Mouse (Mus musculus) lung, postnatal 10 days (tissue): ENCODE data around the gene Nexmif.
A peak's percentile ranks its signal among the peaks of the same experiment; 100 is the strongest.
"Not testable (repeated sequence)": the region's sequence is repeated elsewhere in the genome, so short reads cannot be mapped to it uniquely, and the experiment has no call there.

Experiments
- DNase-seq: peaks from one replicate; pipeline ENCODE4 v3.0.0; 2021

Gene Nexmif

GRCm38 (mm10) chrX:104200736-104201591 lies at the start of gene Nexmif:
Gene Nexmif (minus strand): TSS chrX:104201185.
- peak; percentile 18 for DNase-seq

GRCm38 (mm10) chrX:104208701-104209100 lies 7.7 kb upstream of the Nexmif start:
- peak; percentile 13 for DNase-seq

GRCm38 (mm10) chrX:104201592-104202139 lies 681 bp upstream of the Nexmif start:
- no peak for DNase-seq

GRCm38 (mm10) chrX:104200388-104200735 lies 623 bp downstream of the Nexmif start:
- DNase-seq = peak; percentile 20

GRCm38 (mm10) chrX:104199611-104200387 lies 1.2 kb downstream of the Nexmif start:
- DNase-seq = peak; percentile 44

GRCm38 (mm10) chrX:104199070-104199469 lies 1.9 kb downstream of the Nexmif start:
- DNase-seq = no peak

- no peak for DNase-seq
Measured at GRCm38 (mm10) chrX:104196561-104196960, 4.4 kb downstream of the Nexmif start.

- DNase-seq = peak; percentile 57
Measured at GRCm38 (mm10) chrX:104179257-104179656, 21.7 kb downstream of the Nexmif start.

- DNase-seq = no peak
Measured at GRCm38 (mm10) chrX:104150072-104150471, 50.9 kb downstream of the Nexmif start.

GRCm38 (mm10) chrX:104115266-104115665 lies 85.7 kb downstream of the Nexmif start:
- DNase-seq = not testable (repeated sequence)

GRCm38 (mm10) chrX:104114596-104114995 lies 86.4 kb downstream of the Nexmif start:
- no peak for DNase-seq

GRCm38 (mm10) chrX:104054848-104055247 lies 146.1 kb downstream of the Nexmif start:
- DNase-seq = no peak

GRCm38 (mm10) chrX:104040276-104040675 lies 160.7 kb downstream of the Nexmif start:
- no peak for DNase-seq

- no peak for DNase-seq
Measured at GRCm38 (mm10) chrX:104033843-104034242, 167.1 kb downstream of the Nexmif start.

- DNase-seq = peak; percentile 16
Measured at GRCm38 (mm10) chrX:104032756-104033155, 168.2 kb downstream of the Nexmif start.
